Comparison of ENCODE assay signal across 9 mouse cellular contexts in the genomic region with DNA sequence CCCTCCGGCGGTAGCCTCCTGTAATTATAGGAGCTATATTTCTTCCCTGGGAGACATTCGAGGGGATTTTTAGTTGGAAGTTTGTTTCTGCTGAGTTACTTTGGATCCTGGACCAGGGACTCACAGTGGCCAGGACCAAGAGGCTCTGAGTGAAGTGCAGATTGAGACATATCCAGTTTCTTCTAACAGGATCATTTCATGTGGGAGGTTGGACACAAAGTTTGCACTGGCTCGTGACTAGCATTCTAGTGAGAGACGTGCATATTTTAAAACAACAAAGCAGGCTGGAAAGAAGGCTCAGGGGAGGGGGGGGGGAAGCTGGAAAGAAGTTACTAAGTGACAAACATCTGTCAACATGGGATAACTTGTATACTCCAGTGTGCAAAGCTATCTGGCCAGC. TPM values are rescaled to one million over a fixed set of nuclear protein-coding genes. Genes with fewer than 3 reads are reported as not detected.
DNase-seq lines count a peak whose midpoint lies in the region; ATAC-seq lines count a peak whose summit lies in the region.
"Had no signal": no experiment of that assay in that cellular context is flagged by ENCODE, and none has a peak within 500 bp of the region (broad histone marks: within the 10 kb centered on the region; RNA-seq: fewer than 3 reads in every experiment).

No protein-coding gene starts in this region.

- peak overlapping the region; percentile 79; the same call in 1 of the 2 replicates for H3K27ac ChIP-seq in embryonic facial prominence, embryonic 12.5 days
- H3K27ac ChIP-seq in forebrain, embryonic 13.5 days: peak overlapping the region; percentile 97
- peak overlapping the region; percentile 93 for H3K27ac ChIP-seq in midbrain, embryonic 10.5 days (replicated peaks)
- peak overlapping the region; percentile 68; the same call in 1 of the 2 replicates for H3K27ac ChIP-seq in neural tube, embryonic 15.5 days (replicated peaks)
- H3K27ac ChIP-seq: limb, embryonic 13.5 days had no signal

- WGBS in embryonic facial prominence, embryonic 12.5 days: 4% methylated on average over 5 of the region's 5 CpGs
- 2% methylated on average over 5 of the region's 5 CpGs for WGBS in forebrain, embryonic 13.5 days
- 2% methylated on average over 5 of the region's 5 CpGs for WGBS in midbrain, embryonic 10.5 days
- 12% methylated on average over 5 of the region's 5 CpGs for WGBS in neural tube, embryonic 15.5 days

- ATAC-seq in embryonic facial prominence, embryonic 12.5 days (ENCODE audit: insufficient number of reproducible peaks, insufficient read depth, low FRiP score, low TSS enrichment): no peak
- no peak for ATAC-seq in forebrain, embryonic 13.5 days
- ATAC-seq in neural tube, embryonic 15.5 days (ENCODE audit: low FRiP score): no peak

- H3K4me3 ChIP-seq in embryonic facial prominence, embryonic 12.5 days: no peak overlapping the region
- H3K4me3 ChIP-seq in forebrain, embryonic 13.5 days: peak overlapping the region; percentile 39
- H3K4me3 ChIP-seq in midbrain, embryonic 10.5 days: peak overlapping the region; percentile 56
- no peak overlapping the region for H3K4me3 ChIP-seq in neural tube, embryonic 15.5 days (replicated peaks)
- H3K4me3 ChIP-seq: limb, embryonic 13.5 days had no signal

- H3K9me3 ChIP-seq in embryonic facial prominence, embryonic 12.5 days: no peaks in the 10 kb centered on the region
- no peaks in the 10 kb centered on the region for H3K9me3 ChIP-seq in forebrain, embryonic 13.5 days (replicated peaks)
- H3K9me3 ChIP-seq in midbrain, embryonic 10.5 days (replicated peaks): no peaks in the 10 kb centered on the region
- H3K9me3 ChIP-seq in neural tube, embryonic 15.5 days (replicated peaks): no peaks in the 10 kb centered on the region
- H3K9me3 ChIP-seq: limb, embryonic 13.5 days had no signal

- H3K36me3 ChIP-seq in embryonic facial prominence, embryonic 12.5 days: no peaks in the 10 kb centered on the region
- peaks cover 17% of the 10 kb centered on the region for H3K36me3 ChIP-seq in forebrain, embryonic 13.5 days (ENCODE audit: poor library complexity, severe bottlenecking)
- H3K36me3 ChIP-seq in midbrain, embryonic 10.5 days: peaks cover 7% of the 10 kb centered on the region
- no peaks in the 10 kb centered on the region for H3K36me3 ChIP-seq in neural tube, embryonic 15.5 days
- H3K36me3 ChIP-seq: limb, embryonic 13.5 days had no signal

- peaks cover 54% of the 10 kb centered on the region for H3K27me3 ChIP-seq in embryonic facial prominence, embryonic 12.5 days
- H3K27me3 ChIP-seq in forebrain, embryonic 13.5 days: peaks cover 70% of the 10 kb centered on the region
- peaks cover 100% of the 10 kb centered on the region for H3K27me3 ChIP-seq in midbrain, embryonic 10.5 days (ENCODE audit: low read depth, poor library complexity, severe bottlenecking)
- 0 out of 2 replicates have a peak, but pooled peaks cover 3% of the 10 kb centered on the region for H3K27me3 ChIP-seq in neural tube, embryonic 15.5 days (replicated peaks)

- H3K4me2 ChIP-seq in embryonic facial prominence, embryonic 12.5 days (replicated peaks): peak overlapping the region; percentile 55
- peak overlapping the region; percentile 65 for H3K4me2 ChIP-seq in forebrain, embryonic 13.5 days
- H3K4me2 ChIP-seq in neural tube, embryonic 15.5 days: peak overlapping the region; percentile 77
- H3K4me2 ChIP-seq: limb, embryonic 13.5 days had no signal

- peaks cover 33% of the 10 kb centered on the region; the same call in 1 of the 2 replicates for H3K4me1 ChIP-seq in embryonic facial prominence, embryonic 12.5 days
- peaks cover 71% of the 10 kb centered on the region for H3K4me1 ChIP-seq in forebrain, embryonic 13.5 days
- H3K4me1 ChIP-seq in midbrain, embryonic 10.5 days: peaks cover 90% of the 10 kb centered on the region
- peaks cover 28% of the 10 kb centered on the region for H3K4me1 ChIP-seq in neural tube, embryonic 15.5 days

- peak; percentile 52 for DNase-seq in midbrain, embryonic 10.5 days (ENCODE audit: low spot score)
- no peak for DNase-seq in cerebellum, adult 8-10 months
- no peak for DNase-seq in lung, adult 18-20 months
- DNase-seq in kidney, adult 11 months: no peak
- DNase-seq: cerebellum, postnatal 10 days had no signal

- no peak overlapping the region for H3K9ac ChIP-seq in embryonic facial prominence, embryonic 12.5 days
- peak overlapping the region; percentile 77 for H3K9ac ChIP-seq in forebrain, embryonic 13.5 days
- H3K9ac ChIP-seq in neural tube, embryonic 15.5 days (replicated peaks): no peak overlapping the region
- H3K9ac ChIP-seq: limb, embryonic 13.5 days had no signal

RNA-seq across cellular contexts. Expression of a gene that starts 16.6 kb away (rescaled TPM):
- 46.5 and 49.0 TPM in 2 replicates for polyA plus RNA-seq in embryonic facial prominence, embryonic 12.5 days (2016; fragmentation: Nextera tagmentation; extraction: Ambion mirVana)
- polyA plus RNA-seq in forebrain, embryonic 13.5 days (2015; fragmentation: Nextera tagmentation; extraction: Ambion mirVana): 94.7 and 112 TPM in 2 replicates
- polyA plus RNA-seq in midbrain, embryonic 10.5 days (2016; fragmentation: Nextera tagmentation; extraction: Ambion mirVana): 53.1 and 57.4 TPM in 2 replicates
- 30.3 and 37.8 TPM in 2 replicates for polyA plus RNA-seq in neural tube, embryonic 15.5 days (2015; fragmentation: Nextera tagmentation; extraction: Ambion mirVana)

Comparison
In these comparisons a context has a peak if more than half of its experiments do, and no peak if none do; other contexts are left out.
1. H3K4me3 ChIP-seq: peak in forebrain, embryonic 13.5 days (single experiment) and midbrain, embryonic 10.5 days (single experiment); none in embryonic facial prominence, embryonic 12.5 days (single experiment) and neural tube, embryonic 15.5 days (single experiment).
2. Peak in every context shown above with its lines, with median percentiles within 50 percentile points of each other: H3K27ac ChIP-seq and H3K4me2 ChIP-seq.